Mouse (Mus musculus): ENCODE measurements around the gene Dock6.
"Not testable (repeated sequence)": the region's sequence is repeated elsewhere in the genome, so short reads cannot be mapped to it uniquely, and the experiment has no call there.

The Dock6 gene

GRCm38 (mm10) chr9:21806976-21807375, 45.5 kb downstream of the Dock6 start:
- DNase-seq = no peak

GRCm38 (mm10) chr9:21806363-21806762, 46.1 kb downstream of the Dock6 start:
- DNase-seq = no peak

- peak; percentile 77 for DNase-seq
Observed at GRCm38 (mm10) chr9:21803986-21804644, 48.3 kb downstream of the Dock6 start.

GRCm38 (mm10) chr9:21801591-21801990, 50.8 kb downstream of the Dock6 start:
- no peak for DNase-seq

- DNase-seq = no peak
Observed at GRCm38 (mm10) chr9:21801121-21801520, 51.3 kb downstream of the Dock6 start.

- no peak for DNase-seq
Observed at GRCm38 (mm10) chr9:21799010-21799350, 53.5 kb downstream of the Dock6 start.

GRCm38 (mm10) chr9:21798345-21799009, 54.0 kb downstream of the Dock6 start, which contains the start of gene Kank2:
TSS of gene Kank2 (minus strand) at chr9:21798744.
- DNase-seq = peak; percentile 89

- DNase-seq = peak; percentile 44
Observed at GRCm38 (mm10) chr9:21797921-21798344, 54.5 kb downstream of the Dock6 start.

GRCm38 (mm10) chr9:21796919-21797318, 55.5 kb downstream of the Dock6 start:
- no peak for DNase-seq

- no peak for DNase-seq
Observed at GRCm38 (mm10) chr9:21796259-21796658, 56.2 kb downstream of the Dock6 start.

GRCm38 (mm10) chr9:21795579-21795978, 56.9 kb downstream of the Dock6 start:
- DNase-seq = no peak

- DNase-seq = no peak
Observed at GRCm38 (mm10) chr9:21794925-21795324, 57.5 kb downstream of the Dock6 start.

GRCm38 (mm10) chr9:21794344-21794834, 58.0 kb downstream of the Dock6 start:
- no peak for DNase-seq

GRCm38 (mm10) chr9:21793507-21793906, 58.9 kb downstream of the Dock6 start:
- not testable (repeated sequence) for DNase-seq

- DNase-seq = no peak
Observed at GRCm38 (mm10) chr9:21792644-21793043, 59.8 kb downstream of the Dock6 start.

GRCm38 (mm10) chr9:21791861-21792260, 60.6 kb downstream of the Dock6 start:
- DNase-seq = no peak

- DNase-seq = no peak
Observed at GRCm38 (mm10) chr9:21788234-21788633, 64.2 kb downstream of the Dock6 start.

GRCm38 (mm10) chr9:21787654-21788053, 64.8 kb downstream of the Dock6 start:
- DNase-seq = no peak

GRCm38 (mm10) chr9:21786906-21787305, 65.5 kb downstream of the Dock6 start:
- DNase-seq = peak; percentile 71

- not testable (repeated sequence) for DNase-seq
Observed at GRCm38 (mm10) chr9:21786309-21786708, 66.1 kb downstream of the Dock6 start.

GRCm38 (mm10) chr9:21784517-21785307, 67.7 kb downstream of the Dock6 start:
- DNase-seq = no peak

GRCm38 (mm10) chr9:21781657-21782468, 70.6 kb downstream of the Dock6 start:
- no peak for DNase-seq

- DNase-seq = no peak
Observed at GRCm38 (mm10) chr9:21777726-21778125, 74.7 kb downstream of the Dock6 start.
